Mouse (Mus musculus): Measurements from ENCODE around the gene Mast3. TPM values are rescaled to one million over a fixed set of nuclear protein-coding genes. Genes with fewer than 3 reads are reported as not detected.

Gene Mast3
- polyA plus RNA-seq (2012; fragmentation: generic; extraction: Trizol) = 32.5 TPM
- long read RNA-seq, experiment 1, partial matches to known transcripts = 0 of 5 reads
- long read RNA-seq, experiment 1, other reads (novel, unspliced or antisense) = 5 of 5 reads
- long read RNA-seq, experiment 2, full-length matches to known transcripts = 5 of 24 reads
- long read RNA-seq, experiment 2, partial matches to known transcripts = 7 of 24 reads
- long read RNA-seq, experiment 2, other reads (novel, unspliced or antisense) = 12 of 24 reads

DNA sequence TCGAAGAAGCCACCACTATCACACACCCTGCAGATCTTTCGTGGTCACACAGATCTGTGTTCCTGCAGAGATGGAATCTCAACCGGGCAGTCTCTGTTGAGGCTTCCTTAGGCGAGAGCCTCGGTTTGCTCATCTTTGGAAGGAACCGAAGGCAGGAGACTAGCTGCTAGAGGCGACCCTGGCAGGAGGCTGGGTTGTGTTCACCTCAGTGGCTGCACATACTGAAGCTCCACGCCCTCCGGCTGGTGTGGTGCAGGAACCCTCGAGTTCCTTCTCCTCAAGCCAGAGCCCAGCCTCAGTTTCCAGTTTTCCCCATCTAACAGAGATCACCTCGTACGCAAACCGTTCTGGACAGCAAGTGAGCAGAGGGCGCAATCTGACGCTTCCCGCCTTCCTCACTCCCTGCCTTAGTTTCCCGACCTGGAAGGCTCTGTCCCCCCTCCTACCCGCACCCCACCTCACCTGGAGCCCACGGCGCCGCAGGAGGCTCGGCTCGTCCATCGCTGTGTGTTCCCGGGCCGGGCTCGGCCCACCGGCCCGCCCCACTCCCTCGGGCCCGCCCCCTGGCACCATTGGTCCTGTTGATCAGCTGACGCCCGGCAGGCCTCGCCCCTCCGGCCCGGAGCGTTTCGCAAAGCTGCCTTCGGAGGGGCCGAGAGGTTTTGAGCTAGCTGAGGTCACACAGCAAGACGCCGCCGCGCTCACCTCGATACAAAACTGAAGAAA lies at the start of gene Mast3:
Gene Mast3, minus strand, starts transcription at position 574 of the 726 bp plus-strand sequence.
- Histone ChIP-seq H3K36me3 (ENCODE audit: control insufficient read depth, insufficient read depth) (no peaks in the 10 kb centered on the region), H3ac (ENCODE audit: control insufficient read depth, insufficient read length, low read depth) (peak within 1 kb of the TSS; percentile 85), H3K79me3 (ENCODE audit: low read depth) (no peaks in the 10 kb centered on the region), H3K4me3 (ENCODE audit: insufficient read depth, poor library complexity, severe bottlenecking) (peak within 1 kb of the TSS; percentile 55), H3K27me3 (ENCODE audit: control insufficient read depth, insufficient read depth, insufficient read length) (no peaks in the 10 kb centered on the region), H3K79me2 (ENCODE audit: control insufficient read depth, insufficient read depth) (peaks cover 18% of the 10 kb centered on the region)
- TF ChIP-seq USF1 (IDR thresholded peaks at IDR 0.05; ENCODE audit: low read depth) (peak; percentile 81), CTCF (IDR thresholded peaks at IDR 0.05; ENCODE audit: control insufficient read depth, insufficient read depth, insufficient read length) (no peak)

DNA sequence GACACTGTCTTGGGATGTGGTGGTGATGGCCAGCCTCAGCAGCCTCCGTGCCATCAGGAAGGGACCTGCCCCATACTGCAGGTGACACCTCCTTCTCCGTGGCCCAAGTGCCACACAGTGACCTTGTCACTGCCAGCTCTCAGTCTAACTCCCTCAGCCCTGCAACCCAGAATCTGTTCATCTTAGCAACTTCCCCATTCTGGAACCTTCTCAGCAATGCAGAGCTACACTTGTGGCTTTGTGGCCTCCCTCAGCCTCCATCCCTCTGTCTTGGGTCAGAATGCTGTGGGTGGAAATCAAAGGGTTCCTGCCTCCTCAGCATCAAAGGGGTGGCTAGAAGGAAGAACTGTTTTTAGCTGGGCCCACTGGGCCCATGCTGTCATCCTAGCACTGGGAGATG lies 49.0 kb upstream of the Mast3 start:
- Histone ChIP-seq H3K36me3 (ENCODE audit: control insufficient read depth, insufficient read depth) (no peaks in the 10 kb centered on the region), H3K4me3 (ENCODE audit: insufficient read depth, poor library complexity, severe bottlenecking) (no peak overlapping the region), H3K79me3 (ENCODE audit: low read depth) (no peaks in the 10 kb centered on the region), H3K27me3 (ENCODE audit: control insufficient read depth, insufficient read depth, insufficient read length) (no peaks in the 10 kb centered on the region), H3ac (ENCODE audit: control insufficient read depth, insufficient read length, low read depth) (no peak overlapping the region), H3K79me2 (ENCODE audit: control insufficient read depth, insufficient read depth) (no peaks in the 10 kb centered on the region)
- TF ChIP-seq FOSL1 (IDR thresholded peaks at IDR 0.05; ENCODE audit: insufficient read depth, low read length, poor library complexity, severe bottlenecking) (no peak), CEBPB (IDR thresholded peaks at IDR 0.05; ENCODE audit: low read depth) (no peak), USF1 (IDR thresholded peaks at IDR 0.05; ENCODE audit: low read depth) (no peak), MYOG (IDR thresholded peaks at IDR 0.05; ENCODE audit: control insufficient read depth, extremely low read depth, insufficient read length) (no peak), CTCF (IDR thresholded peaks at IDR 0.05; ENCODE audit: control insufficient read depth, insufficient read depth, insufficient read length) (no peak), MYOD1 (IDR thresholded peaks at IDR 0.05; ENCODE audit: control insufficient read depth, insufficient read length, low read depth) (no peak), MAX (IDR thresholded peaks at IDR 0.05) (no peak)

DNA sequence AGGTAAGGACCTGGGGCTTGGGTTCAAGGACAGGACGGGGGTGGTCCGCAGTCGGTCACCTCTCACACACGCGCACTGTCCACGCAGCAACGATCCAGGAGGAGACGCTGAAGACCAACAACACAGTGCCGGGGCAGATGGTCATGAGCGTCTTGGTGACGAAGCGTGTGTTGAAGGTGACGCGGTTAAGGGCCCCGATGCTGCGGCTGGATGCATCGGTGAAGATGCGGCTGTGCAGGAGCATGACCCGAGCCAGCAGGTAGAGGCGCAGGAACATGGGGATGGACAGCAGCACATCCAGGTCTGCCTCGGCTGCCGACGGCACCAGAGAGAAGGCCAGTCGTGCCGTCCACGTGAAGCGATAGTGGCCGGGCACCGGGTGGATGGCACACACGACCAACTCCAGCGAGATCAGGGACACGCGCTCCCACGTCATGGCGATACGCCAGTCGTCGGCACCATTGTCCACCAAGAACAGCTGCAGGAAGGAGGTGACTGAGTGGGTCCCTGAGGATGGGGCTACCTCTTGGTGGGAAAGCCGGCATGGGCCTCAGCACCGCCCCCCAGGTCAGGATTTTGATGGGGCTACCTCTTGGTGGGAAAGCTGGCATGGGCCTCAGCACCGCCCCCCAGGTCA lies 47.9 kb upstream of the Mast3 start:
- Histone ChIP-seq H3K36me3 (ENCODE audit: control insufficient read depth, insufficient read depth) (no peaks in the 10 kb centered on the region), H3K27me3 (ENCODE audit: control insufficient read depth, insufficient read depth, insufficient read length) (no peaks in the 10 kb centered on the region), H3K79me3 (ENCODE audit: low read depth) (no peaks in the 10 kb centered on the region), H3K4me3 (ENCODE audit: insufficient read depth, poor library complexity, severe bottlenecking) (no peak overlapping the region), H3K79me2 (ENCODE audit: control insufficient read depth, insufficient read depth) (no peaks in the 10 kb centered on the region), H3ac (ENCODE audit: control insufficient read depth, insufficient read length, low read depth) (no peak overlapping the region)
- TF ChIP-seq CEBPB (IDR thresholded peaks at IDR 0.05; ENCODE audit: low read depth) (no peak), MYOG (IDR thresholded peaks at IDR 0.05; ENCODE audit: control insufficient read depth, extremely low read depth, insufficient read length) (no peak), CTCF (IDR thresholded peaks at IDR 0.05; ENCODE audit: control insufficient read depth, insufficient read depth, insufficient read length) (no peak), USF1 (IDR thresholded peaks at IDR 0.05; ENCODE audit: low read depth) (no peak), FOSL1 (IDR thresholded peaks at IDR 0.05; ENCODE audit: insufficient read depth, low read length, poor library complexity, severe bottlenecking) (no peak)

DNA sequence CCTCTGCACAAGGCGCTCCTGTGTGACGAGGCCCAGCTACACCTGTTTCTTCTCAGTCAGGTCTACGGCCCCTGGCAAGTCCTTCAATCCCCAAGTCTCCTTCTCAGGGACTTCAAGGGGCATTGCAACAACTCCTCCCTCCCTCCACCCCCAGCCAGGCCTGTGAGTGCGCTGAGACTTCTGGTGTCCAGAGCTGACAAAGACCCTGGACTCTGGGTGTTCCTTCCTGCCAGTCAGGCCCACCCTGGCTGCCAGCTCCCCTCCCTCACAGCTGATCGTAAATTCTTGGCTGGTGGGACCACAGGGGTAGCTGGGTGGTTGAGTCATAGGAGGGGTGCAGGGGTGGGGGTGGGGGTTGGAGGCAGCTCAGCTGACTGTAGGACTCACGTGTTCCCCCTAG lies 47.0 kb upstream of the Mast3 start:
- Histone ChIP-seq H3K4me3 (ENCODE audit: insufficient read depth, poor library complexity, severe bottlenecking) (no peak overlapping the region), H3K36me3 (ENCODE audit: control insufficient read depth, insufficient read depth) (no peaks in the 10 kb centered on the region), H3K27me3 (ENCODE audit: control insufficient read depth, insufficient read depth, insufficient read length) (no peaks in the 10 kb centered on the region), H3ac (ENCODE audit: control insufficient read depth, insufficient read length, low read depth) (no peak overlapping the region), H3K79me3 (ENCODE audit: low read depth) (no peaks in the 10 kb centered on the region), H3K79me2 (ENCODE audit: control insufficient read depth, insufficient read depth) (no peaks in the 10 kb centered on the region)
- no peak for TF ChIP-seq MYOG (IDR thresholded peaks at IDR 0.05; ENCODE audit: control insufficient read depth, extremely low read depth, insufficient read length)
- TF ChIP-seq FOSL1 (IDR thresholded peaks at IDR 0.05; ENCODE audit: insufficient read depth, low read length, poor library complexity, severe bottlenecking) = no peak
- no peak for TF ChIP-seq MYOD1 (IDR thresholded peaks at IDR 0.05; ENCODE audit: control insufficient read depth, insufficient read length, low read depth)
- TF ChIP-seq MAX (IDR thresholded peaks at IDR 0.05) = no peak
- TF ChIP-seq USF1 (IDR thresholded peaks at IDR 0.05; ENCODE audit: low read depth) = no peak
- no peak for TF ChIP-seq CTCF (IDR thresholded peaks at IDR 0.05; ENCODE audit: control insufficient read depth, insufficient read depth, insufficient read length)
- no peak for TF ChIP-seq CEBPB (IDR thresholded peaks at IDR 0.05; ENCODE audit: low read depth)

DNA sequence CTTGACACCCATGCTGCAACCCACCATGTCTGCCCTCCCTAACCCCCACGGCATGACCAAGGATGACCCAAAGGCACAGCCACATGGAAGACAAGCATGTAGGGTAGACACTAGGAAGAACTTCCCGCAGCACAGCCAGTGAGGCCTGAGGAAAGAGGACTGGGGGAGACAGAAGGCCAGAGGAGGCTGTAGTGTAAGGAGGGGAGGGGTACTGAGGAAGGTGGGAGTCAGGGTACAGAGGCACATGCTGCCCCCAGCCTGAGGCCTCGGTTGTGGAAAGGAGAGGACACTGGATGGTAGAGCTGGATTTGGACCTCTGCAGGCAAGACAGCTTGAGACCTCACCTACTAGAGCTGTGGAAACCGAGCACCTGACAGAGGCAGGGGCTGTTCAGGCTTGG lies 46.1 kb upstream of the Mast3 start:
- TF ChIP-seq CTCF (IDR thresholded peaks at IDR 0.05; ENCODE audit: control insufficient read depth, insufficient read depth, insufficient read length) = no peak
- no peak for TF ChIP-seq CEBPB (IDR thresholded peaks at IDR 0.05; ENCODE audit: low read depth)
- TF ChIP-seq MAX (IDR thresholded peaks at IDR 0.05) = no peak
- no peak overlapping the region for H3K4me3 ChIP-seq (ENCODE audit: insufficient read depth, poor library complexity, severe bottlenecking)
- H3K36me3 ChIP-seq (ENCODE audit: control insufficient read depth, insufficient read depth) = no peaks in the 10 kb centered on the region
- H3ac ChIP-seq (ENCODE audit: control insufficient read depth, insufficient read length, low read depth) = no peak overlapping the region
- no peaks in the 10 kb centered on the region for H3K79me3 ChIP-seq (ENCODE audit: low read depth)
- H3K79me2 ChIP-seq (ENCODE audit: control insufficient read depth, insufficient read depth) = no peaks in the 10 kb centered on the region
- no peaks in the 10 kb centered on the region for H3K27me3 ChIP-seq (ENCODE audit: control insufficient read depth, insufficient read depth, insufficient read length)
